Mouse (Mus musculus): ENCODE results near the gene Hepacam.

The Hepacam gene

GRCm38 (mm10) chr9:37367301-37368080 is at the start of gene Hepacam:
Gene Hepacam (plus strand): TSS chr9:37367351.
- in situ Hi-C loops (cut with MboI, MseI): no loop called here

DNA sequence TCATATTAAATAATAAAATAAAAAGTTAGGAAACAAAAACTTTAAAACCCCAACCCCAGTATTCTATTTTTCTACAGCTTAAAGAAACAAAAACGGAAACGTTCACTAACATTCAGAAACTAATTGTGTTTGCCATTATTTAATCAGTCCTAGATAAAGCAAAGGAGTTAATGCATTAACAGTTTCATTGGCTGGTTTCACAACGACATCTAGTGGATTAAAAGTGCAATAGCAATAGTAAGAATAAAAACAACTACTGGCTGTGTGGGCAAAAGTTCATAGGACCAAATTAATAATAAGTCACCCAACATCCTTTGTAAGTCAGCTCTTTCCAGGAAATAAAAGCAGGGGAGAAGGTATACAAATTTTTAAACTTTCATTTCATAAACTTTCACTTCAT is 37.7 kb upstream of the Hepacam start:
- in situ Hi-C loops (cut with MboI, MseI): no loop called here

DNA sequence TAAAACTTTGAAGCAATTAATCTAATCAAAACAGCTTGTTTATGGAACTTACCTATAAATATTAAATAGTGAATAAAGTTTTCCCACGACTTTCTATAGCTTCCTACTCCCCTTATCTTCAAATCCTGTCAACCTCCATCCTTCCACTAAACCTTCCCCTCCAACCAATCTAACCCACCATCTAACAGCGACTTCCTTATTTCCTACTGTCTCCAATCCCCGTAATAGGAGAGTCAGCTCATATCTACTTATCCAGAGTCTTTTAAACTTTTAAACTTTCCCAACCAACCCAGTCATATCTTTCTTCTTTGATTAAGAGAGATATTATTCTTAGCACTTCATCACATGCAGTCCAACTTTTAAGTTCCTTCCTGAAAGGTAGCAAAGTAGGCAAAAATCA is 21.7 kb upstream of the Hepacam start:
- in situ Hi-C loops (cut with MboI, MseI): no loop called here

DNA sequence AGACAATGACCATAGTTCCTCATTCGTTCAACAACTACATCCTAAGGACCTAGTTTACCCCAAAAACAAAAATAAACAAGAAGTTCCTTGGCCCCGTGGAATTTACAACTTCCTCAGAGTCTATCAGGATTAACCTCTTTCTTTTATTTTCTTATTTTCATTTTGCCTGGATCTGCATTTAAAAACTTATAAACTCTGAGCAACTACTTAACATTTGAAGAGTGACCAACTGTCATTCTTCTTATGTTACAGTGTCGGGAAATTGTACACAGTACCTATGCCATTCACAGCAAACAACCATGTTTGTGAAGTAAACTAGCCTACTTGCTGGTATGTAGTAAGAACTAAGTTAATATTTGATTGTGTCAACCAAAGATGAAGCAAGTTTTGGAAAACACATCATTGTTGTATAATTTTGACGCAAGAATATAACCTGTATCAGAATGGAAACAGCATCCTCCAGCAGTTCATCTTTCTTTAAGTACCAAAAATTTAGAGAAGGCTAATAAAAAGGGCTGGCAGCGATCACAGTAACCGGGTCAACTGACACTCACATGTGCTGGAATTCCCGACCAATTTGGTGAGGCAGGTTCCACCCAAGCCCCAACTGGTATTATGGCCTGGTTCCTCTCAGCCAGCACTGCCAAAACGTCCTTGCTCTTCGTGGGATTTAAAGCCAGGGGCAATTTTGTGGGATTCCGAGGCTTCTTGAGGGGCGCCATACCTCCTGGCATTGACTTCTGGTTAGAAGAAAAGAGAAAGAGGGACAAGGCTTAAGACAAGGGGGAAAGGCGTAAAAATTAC is 19.8 kb upstream of the Hepacam start:
- in situ Hi-C loops (cut with MboI, MseI): no loop called here

- in situ Hi-C loops (cut with MboI, MseI): no loop called here
Observed at GRCm38 (mm10) chr9:37347988-37348642, 19.0 kb upstream of the Hepacam start, which contains the start of gene Ccdc15. Gene Ccdc15 (minus strand): TSS chr9:37348432.

- in situ Hi-C loops (cut with MboI, MseI): no loop called here
Observed at GRCm38 (mm10) chr9:37349050-37349449, 18.1 kb upstream of the Hepacam start.

DNA sequence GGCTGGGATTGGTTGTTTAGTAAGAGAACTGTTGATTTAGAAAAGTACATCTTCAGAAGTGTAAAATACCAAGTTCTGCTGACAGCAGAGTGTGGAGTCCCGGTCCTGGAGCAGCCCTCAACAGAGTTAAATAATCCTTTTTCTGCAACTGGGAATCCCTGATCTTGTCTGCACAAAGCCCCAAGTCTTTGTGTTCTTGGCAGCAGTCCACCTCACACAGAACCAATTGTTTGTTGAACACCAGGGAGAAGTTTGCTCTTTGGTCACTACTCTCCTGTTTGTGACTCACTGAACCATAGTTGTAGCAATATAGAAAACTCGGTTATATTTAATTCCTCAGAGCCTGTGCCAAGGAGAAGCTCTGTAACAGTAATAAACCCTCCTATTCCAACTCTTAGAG is 15.9 kb upstream of the Hepacam start:
- in situ Hi-C loops (cut with MboI, MseI): no loop called here

- in situ Hi-C loops (cut with MboI, MseI): no loop called here
Observed at GRCm38 (mm10) chr9:37354485-37354884, 12.7 kb upstream of the Hepacam start.

GRCm38 (mm10) chr9:37358713-37359330 is 8.3 kb upstream of the Hepacam start:
- in situ Hi-C loops (cut with MboI, MseI): no loop called here

GRCm38 (mm10) chr9:37359331-37360220 is 7.6 kb upstream of the Hepacam start:
- in situ Hi-C loops (cut with MboI, MseI): no loop called here

- in situ Hi-C loops (cut with MboI, MseI): no loop called here
Observed at GRCm38 (mm10) chr9:37362084-37362483, 5.1 kb upstream of the Hepacam start.

GRCm38 (mm10) chr9:37362881-37363280 is 4.3 kb upstream of the Hepacam start:
- in situ Hi-C loops (cut with MboI, MseI): no loop called here

- in situ Hi-C loops (cut with MboI, MseI): no loop called here
Observed at GRCm38 (mm10) chr9:37363551-37363950, 3.6 kb upstream of the Hepacam start.

DNA sequence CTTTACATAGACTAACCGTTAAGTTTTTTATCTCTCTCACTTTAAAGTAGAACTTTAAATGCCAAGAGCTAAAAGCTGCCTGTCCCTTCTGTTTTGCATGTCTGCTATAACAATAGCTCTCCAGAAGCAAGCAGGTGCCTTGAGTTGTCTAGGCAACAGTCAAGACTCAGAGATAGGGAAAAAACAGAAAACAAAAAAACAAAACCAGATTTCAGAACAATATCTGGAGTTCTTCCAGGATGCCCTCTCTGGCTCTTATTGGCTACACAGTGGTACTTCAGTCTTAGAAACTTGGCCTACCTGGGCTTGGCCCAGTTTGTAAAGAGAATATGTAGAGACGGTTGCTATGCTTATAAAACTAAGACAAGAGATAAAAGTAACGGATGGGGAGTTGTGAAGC is 2.8 kb upstream of the Hepacam start:
- in situ Hi-C loops (cut with MboI, MseI): no loop called here

DNA sequence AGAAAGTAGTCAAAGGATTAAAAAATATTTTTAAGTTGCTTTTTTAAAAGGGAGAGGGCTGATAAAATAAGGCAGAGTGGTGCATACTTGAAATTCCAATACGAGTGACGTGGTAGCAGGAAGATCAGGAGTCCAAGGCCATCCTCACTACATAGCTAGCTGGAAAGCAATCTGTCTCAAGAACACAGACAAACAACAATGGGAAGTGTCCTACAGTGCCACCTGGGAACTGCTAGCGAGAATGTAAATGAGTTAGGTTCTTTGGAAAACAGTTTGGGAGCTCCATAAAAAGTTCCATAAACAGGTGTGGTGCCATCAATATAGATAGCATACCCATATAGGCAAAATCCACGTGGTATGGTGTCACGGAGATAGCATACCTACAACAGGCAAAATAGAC is 1.4 kb upstream of the Hepacam start:
- in situ Hi-C loops (cut with MboI, MseI): no loop called here

GRCm38 (mm10) chr9:37368081-37368830 is 1.1 kb downstream of the Hepacam start:
- in situ Hi-C loops (cut with MboI, MseI): no loop called here

GRCm38 (mm10) chr9:37368860-37369259 is 1.7 kb downstream of the Hepacam start:
- in situ Hi-C loops (cut with MboI, MseI): no loop called here

- in situ Hi-C loops (cut with MboI, MseI): no loop called here
Observed at GRCm38 (mm10) chr9:37371232-37371801, 4.2 kb downstream of the Hepacam start.

DNA sequence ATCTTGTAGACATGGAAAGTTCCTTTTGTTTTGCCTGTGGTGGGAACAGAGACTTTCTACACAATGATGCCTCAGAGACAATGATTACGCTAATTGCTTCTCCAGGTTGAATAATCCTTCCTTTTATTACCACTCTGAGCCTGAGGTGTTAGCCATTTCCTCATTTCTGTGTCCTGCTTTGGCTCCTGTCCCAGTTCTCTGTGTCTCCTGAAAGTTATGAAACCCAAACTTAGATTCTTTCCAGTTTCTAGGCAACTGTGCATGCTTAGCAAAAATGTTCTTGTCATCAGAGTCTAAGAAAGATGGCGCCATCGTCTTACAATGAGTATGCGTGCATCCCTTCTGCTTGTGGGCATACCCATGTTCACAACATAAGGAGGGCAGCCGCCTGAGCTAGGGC is 8.6 kb downstream of the Hepacam start:
- in situ Hi-C loops (cut with MboI, MseI): no loop called here

GRCm38 (mm10) chr9:37383161-37383560 is 16.0 kb downstream of the Hepacam start:
- in situ Hi-C loops (cut with MboI, MseI): no loop called here

All from T-helper 2 cell (primary cell).